Mouse (Mus musculus) heart, embryonic 11.5 days (tissue): ENCODE data around the gene Nmi. TPM values are rescaled to one million over a fixed set of nuclear protein-coding genes. Genes with fewer than 3 reads are reported as not detected.

Experiments used
- ATAC-seq: fragments of 200-750 bp; cut with Nextera tagmentation; replicated peaks from 2 replicates; pipeline ENCODE4 v1.8.0; 2017; ENCODE audit warnings: moderate library complexity; ENCODE audit not compliant: insufficient number of reproducible peaks, low FRiP score, low TSS enrichment
- H3K27ac ChIP-seq: fragments of 300-500 bp; sonication (generic); 2 replicates; pipeline ENCODE4 v1.5.1; 2014; ENCODE audit warnings: mild to moderate bottlenecking, low read depth, low read length
- H3K27me3 ChIP-seq: fragments of 300-500 bp; sonication (generic); 2 replicates; pipeline ENCODE4 v1.6.1; 2014; ENCODE audit warnings: mild to moderate bottlenecking, low read length, mixed read lengths; ENCODE audit not compliant: control insufficient read depth, insufficient read depth
- H3K36me3 ChIP-seq: fragments of 300-500 bp; sonication (generic); 2 replicates; pipeline ENCODE4 v1.6.1; 2014; ENCODE audit warnings: mild to moderate bottlenecking, low read length, moderate library complexity, mixed read lengths; ENCODE audit not compliant: control insufficient read depth, insufficient read depth
- H3K4me1 ChIP-seq: fragments of 300-500 bp; sonication (generic); 2 replicates; pipeline ENCODE4 v1.6.1; 2014; ENCODE audit warnings: low read length; ENCODE audit not compliant: control insufficient read depth, insufficient read depth
- H3K4me2 ChIP-seq: fragments of 300-500 bp; sonication (generic); 2 replicates; pipeline ENCODE4 v1.6.1; 2014; ENCODE audit warnings: mild to moderate bottlenecking, moderate library complexity
- H3K4me3 ChIP-seq: fragments of 300-500 bp; sonication (generic); 2 replicates; pipeline ENCODE4 v1.5.1; 2014; ENCODE audit warnings: low read depth, low read length
- H3K9ac ChIP-seq: fragments of 300-500 bp; sonication (generic); 2 replicates; pipeline ENCODE4 v1.6.1; 2014; ENCODE audit warnings: mild to moderate bottlenecking, low read depth, low read length, moderate library complexity
- H3K9me3 ChIP-seq: fragments of 300-500 bp; sonication (generic); replicated peaks from 2 replicates; pipeline ENCODE4 v1.6.1; 2016; ENCODE audit warnings: low read length; ENCODE audit not compliant: control insufficient read depth
- WGBS: fragments of 180-500 bp; shearing (Covaris S2); extraction: QIAGEN DNeasy Blood & Tissue Kit; methylation state at CpG from one replicate; pipeline ENCODE4 v1.1.7; 2014; ENCODE audit not compliant: insufficient replicate concordance; 5-methylcytosine and 5-hydroxymethylcytosine counted together
- polyA plus RNA-seq: library from polyadenylated mRNA; unstranded; fragments of >200 nt; fragmentation: Nextera tagmentation; extraction: Ambion mirVana; gene quantifications from 2 replicates; pipeline ENCODE4 v1.2.1, GENCODE M21; 2014

Nmi gene
- polyA plus RNA-seq, 1 experiment from 2014 or later = 12.6 TPM

DNA sequence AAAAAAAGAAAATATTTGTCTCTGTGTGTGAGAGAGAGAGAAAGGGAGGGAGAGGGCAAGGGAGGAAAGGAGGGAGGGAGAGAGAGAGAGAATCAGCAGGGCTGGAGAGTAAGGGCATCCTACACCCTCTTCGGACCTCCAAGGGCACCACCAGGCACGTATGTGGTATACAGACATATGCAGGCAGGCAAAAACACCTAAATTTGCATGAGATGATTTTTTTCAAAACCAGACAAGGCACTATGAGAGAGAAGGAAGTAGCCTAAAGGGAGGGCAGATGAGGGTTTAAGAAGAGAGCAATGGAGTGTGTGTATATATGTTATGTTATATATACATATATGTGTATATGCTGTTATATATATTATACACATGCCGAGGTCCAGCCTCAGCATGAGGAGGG is 6.0 kb downstream of the Nmi start:
- no peaks in the 10 kb centered on the region for H3K36me3 ChIP-seq
- ATAC-seq = no peak
- whole genome bisulfite sequencing = 69% methylated on average over 3 of the region's 3 CpGs

DNA sequence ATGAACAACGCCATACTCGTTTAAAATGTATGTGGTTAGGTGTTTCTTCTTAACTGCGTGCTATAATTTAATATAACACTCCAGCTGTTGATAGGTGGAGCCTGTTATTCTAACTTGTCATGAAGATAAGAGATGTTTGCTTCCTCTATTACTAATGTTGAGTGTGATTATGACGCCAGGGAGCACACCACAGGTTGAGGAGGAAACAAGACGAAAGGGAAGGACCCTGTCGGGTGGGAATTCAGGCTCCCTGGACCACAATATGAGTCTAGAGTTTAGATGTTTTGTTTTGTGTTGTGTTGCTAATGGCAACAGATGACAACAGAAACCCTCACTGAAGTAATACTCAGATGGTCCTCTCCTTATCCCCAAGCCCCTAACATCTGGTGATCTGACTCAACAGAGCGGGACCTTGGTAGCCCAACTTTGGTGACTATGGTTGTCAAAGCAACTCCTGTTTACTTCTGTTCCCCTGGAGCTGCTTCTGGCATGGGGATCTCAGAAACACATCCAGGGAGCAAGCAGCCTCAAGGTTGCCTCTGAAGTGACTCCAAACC is 19.6 kb downstream of the Nmi start:
- no peak for ATAC-seq
- no peak overlapping the region for H3K4me2 ChIP-seq
- WGBS = 80% methylated on average over 7 of the region's 7 CpGs

More for the DNA sequence above, 6.0 kb downstream of the Nmi start:
- Histone ChIP-seq H3K4me2 (no peak overlapping the region), H3K27me3 (no peaks in the 10 kb centered on the region), H3K4me3 (no peak overlapping the region), H3K4me1 (no peaks in the 10 kb centered on the region), H3K27ac (no peak overlapping the region), H3K9ac (no peak overlapping the region), H3K9me3 (no peaks in the 10 kb centered on the region)

DNA sequence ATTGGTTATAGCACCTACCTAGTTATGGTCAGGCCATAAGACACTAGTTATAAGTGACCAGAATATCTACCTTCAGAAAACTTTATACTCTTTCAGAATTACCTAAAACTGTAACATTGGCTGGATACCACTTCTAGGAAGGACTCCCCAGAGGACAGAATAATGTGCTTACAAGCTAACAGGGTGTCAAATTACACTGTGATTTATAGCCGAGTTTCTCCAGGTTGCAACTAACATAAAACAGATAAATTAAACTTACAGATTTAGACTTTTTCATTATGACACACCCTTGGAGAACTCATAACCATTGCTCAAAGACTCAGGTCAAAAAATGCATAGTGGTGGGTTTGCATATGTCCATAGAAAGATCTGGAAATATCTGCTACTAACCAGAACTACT is 22.4 kb downstream of the Nmi start:
- H3K36me3 ChIP-seq = no peaks in the 10 kb centered on the region
- no peak overlapping the region for H3K9ac ChIP-seq
- no peaks in the 10 kb centered on the region for H3K4me1 ChIP-seq
- H3K4me2 ChIP-seq = no peak overlapping the region
- no peak overlapping the region for H3K4me3 ChIP-seq
- no peak for ATAC-seq
- 19% methylated on average over 1 of the region's 1 CpGs for WGBS
- no peaks in the 10 kb centered on the region for H3K27me3 ChIP-seq
- no peaks in the 10 kb centered on the region for H3K9me3 ChIP-seq
- H3K27ac ChIP-seq = no peak overlapping the region

More for the DNA sequence above, 19.6 kb downstream of the Nmi start:
- Histone ChIP-seq H3K27ac (no peak overlapping the region), H3K4me1 (no peaks in the 10 kb centered on the region), H3K36me3 (no peaks in the 10 kb centered on the region), H3K9ac (no peak overlapping the region), H3K27me3 (no peaks in the 10 kb centered on the region), H3K4me3 (no peak overlapping the region), H3K9me3 (no peaks in the 10 kb centered on the region)

DNA sequence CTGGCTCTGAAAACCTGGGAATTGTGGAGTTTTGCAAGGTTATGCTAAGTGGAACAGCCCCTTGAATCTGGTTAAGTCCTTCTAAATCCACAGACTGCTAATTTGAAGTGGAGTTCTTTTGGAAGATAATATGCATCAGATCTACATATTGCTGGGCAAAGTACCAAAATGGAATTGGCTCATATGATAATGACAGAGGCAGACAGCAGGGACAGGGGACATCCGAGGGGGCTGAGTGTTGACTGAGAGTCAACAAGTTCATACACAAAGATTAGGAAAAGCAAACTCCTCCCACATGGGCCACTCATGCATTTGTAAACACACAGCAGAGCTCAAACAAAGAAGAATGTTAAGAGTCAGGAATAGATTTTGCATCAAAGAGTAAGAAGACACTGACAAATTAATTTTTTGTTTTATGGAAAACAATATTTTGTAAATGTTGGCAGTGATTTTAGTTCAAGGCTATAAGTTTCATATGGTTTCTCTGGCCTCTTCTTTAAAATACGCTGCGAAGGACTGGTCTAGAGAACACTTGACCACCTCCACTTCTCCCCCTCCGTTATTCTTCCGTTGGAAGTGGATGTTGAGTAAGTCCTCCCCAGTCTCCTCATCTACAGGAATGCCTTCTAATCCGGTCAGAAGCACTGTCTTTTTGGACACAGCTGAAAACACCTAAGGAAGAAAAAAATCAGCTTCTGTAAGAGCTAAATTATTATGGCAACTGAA is 25.0 kb downstream of the Nmi start:
- no peak overlapping the region for H3K4me2 ChIP-seq
- WGBS = 71% methylated on average over 6 of the region's 6 CpGs

DNA sequence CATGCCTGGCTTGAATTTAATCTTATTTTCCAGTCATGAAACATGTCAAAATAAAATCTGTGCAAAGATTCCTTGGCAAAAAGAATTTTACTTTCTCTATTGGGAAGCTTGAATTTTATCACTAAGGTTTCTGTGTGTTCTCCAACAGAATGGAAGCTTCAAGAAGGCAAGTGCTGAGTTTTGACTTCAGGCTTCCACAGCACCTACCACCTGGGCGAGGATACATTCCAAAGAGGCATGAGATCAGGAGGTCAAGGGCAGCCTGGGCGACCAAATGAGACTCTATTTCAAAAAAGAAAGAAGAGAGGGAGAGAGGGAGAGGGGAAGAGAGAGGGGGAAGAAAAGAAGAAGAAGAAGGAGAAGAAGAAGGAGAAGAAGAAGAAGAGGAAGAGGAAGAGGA is 27.5 kb downstream of the Nmi start:
- no peak for ATAC-seq
- no peaks in the 10 kb centered on the region for H3K9me3 ChIP-seq
- no peak overlapping the region for H3K9ac ChIP-seq
- H3K27me3 ChIP-seq = no peaks in the 10 kb centered on the region
- no peak overlapping the region for H3K4me2 ChIP-seq
- H3K27ac ChIP-seq = no peak overlapping the region
- WGBS = 66% methylated on average over 2 of the region's 2 CpGs
- no peak overlapping the region for H3K4me3 ChIP-seq
- no peaks in the 10 kb centered on the region for H3K4me1 ChIP-seq
- no peaks in the 10 kb centered on the region for H3K36me3 ChIP-seq

More for the DNA sequence above, 25.0 kb downstream of the Nmi start:
- no peaks in the 10 kb centered on the region for H3K27me3 ChIP-seq
- H3K4me3 ChIP-seq = no peak overlapping the region
- H3K4me1 ChIP-seq = no peaks in the 10 kb centered on the region
- H3K27ac ChIP-seq = no peak overlapping the region
- no peak overlapping the region for H3K9ac ChIP-seq
- H3K9me3 ChIP-seq = no peaks in the 10 kb centered on the region
- no peak for ATAC-seq
- no peaks in the 10 kb centered on the region for H3K36me3 ChIP-seq

DNA sequence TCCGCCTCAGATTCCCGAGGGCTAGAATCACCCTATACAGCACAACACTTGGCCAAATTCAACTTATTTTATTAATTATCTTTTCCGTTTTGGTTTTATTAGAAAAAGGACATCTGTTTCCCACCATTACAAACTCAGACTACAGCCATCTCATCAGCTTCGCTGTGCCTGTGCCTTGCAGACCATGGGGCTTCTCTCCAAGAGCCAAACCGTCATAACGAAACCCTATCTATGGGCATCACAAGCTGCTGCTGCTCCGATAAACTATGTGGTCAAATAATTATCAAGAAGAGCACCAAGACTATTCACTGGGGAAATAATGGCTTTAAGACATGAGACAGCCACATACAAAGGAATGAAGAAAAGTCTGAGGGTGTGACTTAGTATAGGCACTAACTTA is 31.5 kb downstream of the Nmi start:
- Histone ChIP-seq H3K9me3 (no peaks in the 10 kb centered on the region), H3K4me3 (no peak overlapping the region), H3K4me1 (no peaks in the 10 kb centered on the region), H3K4me2 (no peak overlapping the region), H3K27me3 (no peaks in the 10 kb centered on the region), H3K9ac (no peak overlapping the region), H3K27ac (no peak overlapping the region), H3K36me3 (no peaks in the 10 kb centered on the region)
- ATAC-seq = no peak
- 82% methylated on average over 7 of the region's 7 CpGs for WGBS

DNA sequence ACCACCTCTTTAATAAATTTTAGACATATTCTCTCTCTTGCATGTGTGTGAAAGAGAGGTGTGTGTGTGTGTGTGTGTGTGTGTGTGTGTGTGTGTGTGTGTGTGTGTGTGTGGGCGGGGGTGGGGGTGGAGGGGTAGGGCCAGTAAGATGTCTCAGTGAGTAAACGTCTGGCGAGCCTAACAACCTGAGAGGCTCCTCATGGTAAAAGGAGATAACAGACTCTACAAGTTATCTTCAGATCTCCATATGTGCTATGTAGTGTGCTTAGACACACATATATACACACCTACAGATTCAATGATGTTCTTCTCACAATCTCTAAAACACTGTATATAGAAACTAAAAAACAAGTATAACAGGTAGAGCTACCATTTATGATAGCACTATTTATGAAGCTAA is 34.5 kb downstream of the Nmi start:
- H3K9ac ChIP-seq = no peak overlapping the region
- H3K4me3 ChIP-seq = no peak overlapping the region
- WGBS = 53% methylated on average over 3 of the region's 3 CpGs
- no peak overlapping the region for H3K27ac ChIP-seq
- no peaks in the 10 kb centered on the region for H3K36me3 ChIP-seq
- H3K4me2 ChIP-seq = no peak overlapping the region
- no peaks in the 10 kb centered on the region for H3K9me3 ChIP-seq
- 0 out of 2 replicates have a peak, but pooled peaks cover 2% of the 10 kb centered on the region for H3K27me3 ChIP-seq
- H3K4me1 ChIP-seq = no peaks in the 10 kb centered on the region; the same call in 1 of the 2 replicates
- ATAC-seq = no peak

DNA sequence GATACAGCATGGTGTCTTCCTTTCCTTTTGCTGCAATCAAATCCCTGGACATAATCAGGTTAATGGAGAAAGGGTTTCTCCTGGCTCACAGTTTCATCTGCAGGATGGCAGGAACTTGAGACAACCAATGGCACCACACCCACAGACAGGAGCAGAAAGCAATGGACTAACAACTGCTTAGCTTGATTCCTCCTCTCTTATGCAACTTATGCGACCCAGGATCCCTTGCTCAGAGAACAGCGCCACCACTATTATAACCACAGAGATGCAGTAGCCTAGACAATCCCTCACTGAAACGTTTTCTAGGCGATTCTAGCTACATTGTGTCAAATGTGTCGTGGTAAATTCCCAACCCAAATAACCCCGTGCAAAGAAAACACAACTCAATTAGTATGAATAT is 36.3 kb downstream of the Nmi start:
- H3K27me3 ChIP-seq = 0 out of 2 replicates have a peak, but pooled peaks cover 2% of the 10 kb centered on the region
- no peak overlapping the region for H3K4me2 ChIP-seq
- WGBS = 71% methylated on average over 6 of the region's 6 CpGs
- H3K9me3 ChIP-seq = no peaks in the 10 kb centered on the region
- no peak overlapping the region for H3K27ac ChIP-seq
- no peaks in the 10 kb centered on the region; the same call in 1 of the 2 replicates for H3K4me1 ChIP-seq
- no peak overlapping the region for H3K9ac ChIP-seq
- no peaks in the 10 kb centered on the region for H3K36me3 ChIP-seq
- no peak for ATAC-seq
- no peak overlapping the region for H3K4me3 ChIP-seq

DNA sequence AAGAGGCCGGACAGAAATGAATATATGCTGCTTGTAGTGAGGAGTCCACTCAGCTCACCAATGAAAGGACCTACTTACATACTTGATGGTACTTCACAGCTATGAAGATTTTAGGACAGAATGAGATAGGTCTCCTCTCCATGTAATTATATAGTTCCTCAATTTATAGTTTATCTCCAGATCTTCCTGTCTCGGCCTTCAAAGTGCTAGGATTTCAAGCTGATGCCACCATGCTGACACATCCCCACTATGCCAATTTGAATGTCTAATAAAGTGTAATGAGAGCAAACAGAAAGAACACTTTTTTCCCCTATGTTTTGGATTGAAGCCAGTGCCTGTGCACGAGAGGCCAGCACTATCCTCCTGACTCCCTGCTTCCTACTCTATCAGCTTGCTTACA is 36.7 kb downstream of the Nmi start:
- Histone ChIP-seq H3K9me3 (no peaks in the 10 kb centered on the region), H3K9ac (no peak overlapping the region), H3K4me2 (no peak overlapping the region), H3K27me3 (0 out of 2 replicates have a peak, but pooled peaks cover 2% of the 10 kb centered on the region), H3K36me3 (no peaks in the 10 kb centered on the region), H3K4me1 (no peaks in the 10 kb centered on the region; the same call in 1 of the 2 replicates), H3K4me3 (no peak overlapping the region), H3K27ac (no peak overlapping the region)
- no peak for ATAC-seq
- 81% methylated on average over 3 of the region's 3 CpGs for WGBS
